Mouse (Mus musculus): ENCODE results near the gene Mcu. TPM values are rescaled to one million over a fixed set of nuclear protein-coding genes. Genes with fewer than 3 reads are reported as not detected.

Mcu gene
- polyA plus RNA-seq, 1 experiment from 2014 or later, result 24.2 TPM

GRCm38 (mm10) chr10:59602043-59602442, 14.4 kb downstream of the Mcu start:
- WGBS, result 80% methylated on average over 8 of the region's 8 CpGs
- ATAC-seq (replicated peaks; ENCODE audit: low FRiP score) (no peak), DNase-seq (ENCODE audit: low spot score) (no peak)
- Histone ChIP-seq H3K27ac (ENCODE audit: low read depth, low read length) (no peak overlapping the region), H3K4me1 (replicated peaks; ENCODE audit: control insufficient read depth, insufficient read depth, low read length) (peaks cover 3% of the 10 kb centered on the region; the same call in 1 of the 2 replicates), H3K4me3 (ENCODE audit: low read depth, low read length) (no peak overlapping the region), H3K9ac (ENCODE audit: low read depth, low read length) (no peak overlapping the region), H3K9me3 (ENCODE audit: control insufficient read depth, low read length) (no peaks in the 10 kb centered on the region), H3K36me3 (ENCODE audit: control insufficient read depth, insufficient read depth, low read length) (no peaks in the 10 kb centered on the region), H3K27me3 (replicated peaks; ENCODE audit: control insufficient read depth, insufficient read depth, low read length) (no peaks in the 10 kb centered on the region), H3K4me2 (no peak overlapping the region)

DNA sequence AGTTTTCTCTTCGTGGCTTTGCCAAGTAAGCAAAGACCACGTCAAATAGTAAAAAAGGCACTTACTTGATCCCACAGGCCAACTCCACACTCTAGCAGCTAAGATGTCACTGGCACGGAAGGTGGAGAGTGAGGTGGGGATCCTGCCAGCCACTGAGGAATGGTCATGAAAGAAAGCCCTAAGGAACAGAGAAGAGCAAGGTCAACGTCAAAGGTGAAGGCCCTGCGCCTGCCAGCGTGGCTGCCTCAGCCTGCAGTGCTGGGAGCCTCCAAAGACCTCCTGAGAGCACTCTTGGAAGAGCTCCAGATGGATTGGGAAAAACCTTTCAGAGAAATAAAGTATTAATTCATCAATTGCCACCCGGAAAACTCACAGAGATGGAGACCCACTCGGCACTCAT, 16.0 kb downstream of the Mcu start:
- Histone ChIP-seq H3K4me1 (replicated peaks; ENCODE audit: control insufficient read depth, insufficient read depth, low read length) (peaks cover 3% of the 10 kb centered on the region; the same call in 1 of the 2 replicates), H3K36me3 (ENCODE audit: control insufficient read depth, insufficient read depth, low read length) (no peaks in the 10 kb centered on the region), H3K4me3 (ENCODE audit: low read depth, low read length) (no peak overlapping the region), H3K27me3 (replicated peaks; ENCODE audit: control insufficient read depth, insufficient read depth, low read length) (no peaks in the 10 kb centered on the region), H3K9ac (ENCODE audit: low read depth, low read length) (no peak overlapping the region), H3K4me2 (no peak overlapping the region), H3K9me3 (ENCODE audit: control insufficient read depth, low read length) (no peaks in the 10 kb centered on the region), H3K27ac (ENCODE audit: low read depth, low read length) (no peak overlapping the region)
- no peak for DNase-seq (ENCODE audit: low spot score)
- WGBS, result 82% methylated on average over 8 of the region's 8 CpGs
- no peak for ATAC-seq (replicated peaks; ENCODE audit: low FRiP score)

GRCm38 (mm10) chr10:59593826-59594570, 22.5 kb downstream of the Mcu start:
- Histone ChIP-seq H3K4me1 (replicated peaks; ENCODE audit: control insufficient read depth, insufficient read depth, low read length) (no peaks in the 10 kb centered on the region), H3K4me3 (ENCODE audit: low read depth, low read length) (no peak overlapping the region), H3K27me3 (replicated peaks; ENCODE audit: control insufficient read depth, insufficient read depth, low read length) (no peaks in the 10 kb centered on the region), H3K9ac (ENCODE audit: low read depth, low read length) (no peak overlapping the region), H3K27ac (ENCODE audit: low read depth, low read length) (no peak overlapping the region), H3K4me2 (no peak overlapping the region), H3K9me3 (ENCODE audit: control insufficient read depth, low read length) (no peaks in the 10 kb centered on the region), H3K36me3 (ENCODE audit: control insufficient read depth, insufficient read depth, low read length) (no peaks in the 10 kb centered on the region; the same call in 1 of the 2 replicates)
- WGBS, result 75% methylated on average over 13 of the region's 13 CpGs
- ATAC-seq (replicated peaks; ENCODE audit: low FRiP score), result no peak
- DNase-seq (ENCODE audit: low spot score), result no peak

GRCm38 (mm10) chr10:59590606-59591005, 25.9 kb downstream of the Mcu start:
- Histone ChIP-seq H3K27ac (ENCODE audit: low read depth, low read length) (no peak overlapping the region), H3K9me3 (ENCODE audit: control insufficient read depth, low read length) (no peaks in the 10 kb centered on the region), H3K27me3 (replicated peaks; ENCODE audit: control insufficient read depth, insufficient read depth, low read length) (no peaks in the 10 kb centered on the region), H3K4me1 (replicated peaks; ENCODE audit: control insufficient read depth, insufficient read depth, low read length) (no peaks in the 10 kb centered on the region), H3K4me3 (ENCODE audit: low read depth, low read length) (no peak overlapping the region), H3K4me2 (no peak overlapping the region), H3K36me3 (ENCODE audit: control insufficient read depth, insufficient read depth, low read length) (no peaks in the 10 kb centered on the region; the same call in 1 of the 2 replicates), H3K9ac (ENCODE audit: low read depth, low read length) (no peak overlapping the region)
- WGBS, result 96% methylated on average over 9 of the region's 9 CpGs
- no peak for DNase-seq (ENCODE audit: low spot score)
- no peak for ATAC-seq (replicated peaks; ENCODE audit: low FRiP score)

- no peaks in the 10 kb centered on the region; the same call in 1 of the 2 replicates for H3K36me3 ChIP-seq (ENCODE audit: control insufficient read depth, insufficient read depth, low read length)
- H3K9me3 ChIP-seq (ENCODE audit: control insufficient read depth, low read length), result no peaks in the 10 kb centered on the region
- H3K4me2 ChIP-seq, result peak overlapping the region; percentile 55
- H3K27me3 ChIP-seq (replicated peaks; ENCODE audit: control insufficient read depth, insufficient read depth, low read length), result no peaks in the 10 kb centered on the region
- no peaks in the 10 kb centered on the region for H3K4me1 ChIP-seq (replicated peaks; ENCODE audit: control insufficient read depth, insufficient read depth, low read length)
- ATAC-seq (replicated peaks; ENCODE audit: low FRiP score) (no peak), DNase-seq (ENCODE audit: low spot score) (no peak)
- H3K9ac ChIP-seq (ENCODE audit: low read depth, low read length), result no peak overlapping the region
- no peak overlapping the region for H3K27ac ChIP-seq (ENCODE audit: low read depth, low read length)
- 68% methylated on average over 13 of the region's 13 CpGs for WGBS
- H3K4me3 ChIP-seq (ENCODE audit: low read depth, low read length), result peak overlapping the region; percentile 16; the same call in 1 of the 2 replicates
These were observed 26.6 kb downstream of the Mcu start for GRCm38 (mm10) chr10:59589856-59590255.

DNA sequence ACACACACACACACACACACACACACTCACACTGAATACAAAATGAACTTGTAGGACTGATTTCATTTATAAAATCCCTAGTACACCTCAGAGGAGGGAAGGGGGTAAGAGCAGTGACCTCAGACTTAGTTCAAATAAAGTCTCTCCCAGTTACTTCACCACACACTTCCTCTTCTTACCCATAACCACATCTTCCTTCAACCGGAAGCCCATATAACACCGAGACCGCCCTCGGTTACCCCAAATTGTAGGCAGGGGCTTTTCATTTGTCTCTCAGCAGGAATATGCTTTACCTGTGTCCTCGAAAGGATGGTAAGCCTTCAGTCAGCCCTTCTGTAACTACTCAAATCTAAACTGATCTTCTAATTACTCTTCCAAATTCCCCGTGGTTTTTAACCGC, 27.1 kb downstream of the Mcu start:
- Histone ChIP-seq H3K9ac (ENCODE audit: low read depth, low read length) (no peak overlapping the region), H3K27me3 (replicated peaks; ENCODE audit: control insufficient read depth, insufficient read depth, low read length) (no peaks in the 10 kb centered on the region), H3K4me3 (ENCODE audit: low read depth, low read length) (no peak overlapping the region), H3K36me3 (ENCODE audit: control insufficient read depth, insufficient read depth, low read length) (no peaks in the 10 kb centered on the region; the same call in 1 of the 2 replicates), H3K27ac (ENCODE audit: low read depth, low read length) (no peak overlapping the region), H3K4me1 (replicated peaks; ENCODE audit: control insufficient read depth, insufficient read depth, low read length) (no peaks in the 10 kb centered on the region), H3K4me2 (peak overlapping the region; percentile 55), H3K9me3 (ENCODE audit: control insufficient read depth, low read length) (no peaks in the 10 kb centered on the region)
- ATAC-seq (replicated peaks; ENCODE audit: low FRiP score), result no peak
- WGBS, result 41% methylated on average over 7 of the region's 7 CpGs
- no peak for DNase-seq (ENCODE audit: low spot score)

DNA sequence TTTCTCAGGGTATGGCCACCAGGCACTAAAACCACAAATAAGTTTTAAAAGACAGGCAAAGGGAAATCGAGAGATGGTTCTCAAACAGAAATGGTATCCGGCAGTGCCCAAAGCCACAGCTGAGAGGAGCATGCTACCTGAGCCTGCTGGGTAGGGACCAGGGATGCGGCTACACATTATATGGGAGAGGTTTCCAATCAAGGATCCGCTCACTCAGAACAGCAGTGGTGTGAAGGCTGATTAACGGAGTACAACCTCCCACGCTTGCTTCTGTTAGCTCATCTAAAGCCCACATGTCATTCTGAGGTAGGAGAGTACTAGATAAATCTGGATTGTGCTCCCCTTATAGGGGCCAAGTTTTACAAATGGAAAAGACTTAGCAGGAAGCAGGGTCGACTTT, 28.4 kb downstream of the Mcu start:
- Histone ChIP-seq H3K4me1 (replicated peaks; ENCODE audit: control insufficient read depth, insufficient read depth, low read length) (no peaks in the 10 kb centered on the region), H3K9ac (ENCODE audit: low read depth, low read length) (no peak overlapping the region), H3K27ac (ENCODE audit: low read depth, low read length) (no peak overlapping the region), H3K9me3 (ENCODE audit: control insufficient read depth, low read length) (no peaks in the 10 kb centered on the region), H3K4me3 (ENCODE audit: low read depth, low read length) (no peak overlapping the region), H3K36me3 (ENCODE audit: control insufficient read depth, insufficient read depth, low read length) (no peaks in the 10 kb centered on the region; the same call in 1 of the 2 replicates), H3K27me3 (replicated peaks; ENCODE audit: control insufficient read depth, insufficient read depth, low read length) (no peaks in the 10 kb centered on the region), H3K4me2 (no peak overlapping the region)
- ATAC-seq (replicated peaks; ENCODE audit: low FRiP score), result no peak
- DNase-seq (ENCODE audit: low spot score), result no peak
- 78% methylated on average over 7 of the region's 7 CpGs for WGBS

GRCm38 (mm10) chr10:59586821-59587220, 29.7 kb downstream of the Mcu start:
- Histone ChIP-seq H3K9ac (ENCODE audit: low read depth, low read length) (no peak overlapping the region), H3K4me3 (ENCODE audit: low read depth, low read length) (no peak overlapping the region), H3K4me1 (replicated peaks; ENCODE audit: control insufficient read depth, insufficient read depth, low read length) (peaks cover 7% of the 10 kb centered on the region; the same call in 1 of the 2 replicates), H3K27me3 (replicated peaks; ENCODE audit: control insufficient read depth, insufficient read depth, low read length) (no peaks in the 10 kb centered on the region), H3K27ac (ENCODE audit: low read depth, low read length) (no peak overlapping the region), H3K9me3 (ENCODE audit: control insufficient read depth, low read length) (no peaks in the 10 kb centered on the region), H3K36me3 (ENCODE audit: control insufficient read depth, insufficient read depth, low read length) (no peaks in the 10 kb centered on the region; the same call in 1 of the 2 replicates), H3K4me2 (no peak overlapping the region)
- ATAC-seq (replicated peaks; ENCODE audit: low FRiP score) (no peak), DNase-seq (ENCODE audit: low spot score) (no peak)
- 86% methylated on average over 15 of the region's 15 CpGs for WGBS

- no peak overlapping the region for H3K9ac ChIP-seq (ENCODE audit: low read depth, low read length)
- no peaks in the 10 kb centered on the region for H3K27me3 ChIP-seq (replicated peaks; ENCODE audit: control insufficient read depth, insufficient read depth, low read length)
- DNase-seq (ENCODE audit: low spot score), result no peak
- no peaks in the 10 kb centered on the region; the same call in 1 of the 2 replicates for H3K36me3 ChIP-seq (ENCODE audit: control insufficient read depth, insufficient read depth, low read length)
- WGBS, result 91% methylated on average over 5 of the region's 5 CpGs
- no peak overlapping the region for H3K4me2 ChIP-seq
- no peak overlapping the region for H3K4me3 ChIP-seq (ENCODE audit: low read depth, low read length)
- H3K4me1 ChIP-seq (replicated peaks; ENCODE audit: control insufficient read depth, insufficient read depth, low read length), result peaks cover 7% of the 10 kb centered on the region; the same call in 1 of the 2 replicates
- no peak overlapping the region for H3K27ac ChIP-seq (ENCODE audit: low read depth, low read length)
- H3K9me3 ChIP-seq (ENCODE audit: control insufficient read depth, low read length), result no peaks in the 10 kb centered on the region
- ATAC-seq (replicated peaks; ENCODE audit: low FRiP score), result no peak
These were observed 30.9 kb downstream of the Mcu start for GRCm38 (mm10) chr10:59585621-59586020.
